In the genomic region with DNA sequence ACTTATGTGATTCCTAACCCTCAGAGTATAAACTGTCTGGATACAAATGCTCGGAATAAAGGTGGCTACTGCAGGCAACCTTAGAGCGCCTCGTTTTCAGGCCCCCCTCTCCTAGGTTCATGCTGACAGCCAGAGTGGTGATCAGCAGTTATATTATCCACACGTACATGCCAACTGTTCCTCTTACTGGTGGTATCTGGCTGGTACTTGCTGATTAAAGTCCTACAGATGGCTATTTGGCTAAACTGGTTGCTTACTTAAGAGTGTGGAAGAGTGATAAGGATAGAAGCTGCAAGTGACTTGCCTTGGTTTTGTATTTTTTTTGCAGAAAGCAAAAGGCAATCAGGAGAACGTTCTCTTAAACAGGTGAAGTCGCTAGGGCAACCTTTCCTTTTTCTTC, we compare ENCODE assay signal across 1 mouse cellular context.
TF ChIP-seq lines count a peak whose summit lies in the region.

No protein-coding gene starts in this region.

TF ChIP-seq in MEL, 35 proteins besides CTCF, POLR2A, EP300 and RAD21 (continued from another document):
- TF ChIP-seq SMC3 (IDR thresholded peaks at IDR 0.05; ENCODE audit: low read depth, low read length): peak; percentile 22; the same call in 1 of the 2 replicates
- no peak for TF ChIP-seq ZMIZ1 (IDR thresholded peaks at IDR 0.05; ENCODE audit: low read depth, low read length)
- TF ChIP-seq ETS1 (IDR thresholded peaks at IDR 0.05; ENCODE audit: low read depth, low read length): peak; percentile 86
- peak; percentile 43; the same call in 1 of the 2 replicates for TF ChIP-seq MXI1 (IDR thresholded peaks at IDR 0.05; ENCODE audit: low read depth, low read length)
- TF ChIP-seq E2F4 (IDR thresholded peaks at IDR 0.05; ENCODE audit: borderline replicate concordance, low read depth, low read length): no peak
- TF ChIP-seq MAZ (IDR thresholded peaks at IDR 0.05; ENCODE audit: low read depth, low read length): no peak
